Mouse (Mus musculus): ENCODE measurements around the gene Ap3m1. TPM values are rescaled to one million over a fixed set of nuclear protein-coding genes. Genes with fewer than 3 reads are reported as not detected.

Ap3m1 gene
- 209 TPM for polyA plus RNA-seq (2014; fragmentation: Illumina TruSeq; extraction: RNeasy Lipid Tissue Mini Kit (QIAGEN cat#74804); ENCODE audit: low replicate concordance)

GRCm38 (mm10) chr14:21052112-21052780, at the start of gene Ap3m1, which contains the start of gene Adk:
Ap3m1 (minus strand) TSS chr14:21052508.
Adk (plus strand) TSS chr14:21052574.

Other genes starting within 250 kb of the Ap3m1 start
- gene Plau, start 215.8 kb downstream of the Ap3m1 start, polyA plus RNA-seq (2014; fragmentation: Illumina TruSeq; extraction: RNeasy Lipid Tissue Mini Kit (QIAGEN cat#74804); ENCODE audit: low replicate concordance) = 7.6 TPM
- 72.4 TPM for gene Vcl, start 123.1 kb downstream of the Ap3m1 start, polyA plus RNA-seq (2014; fragmentation: Illumina TruSeq; extraction: RNeasy Lipid Tissue Mini Kit (QIAGEN cat#74804); ENCODE audit: low replicate concordance)
- gene Adk, start 66 bp upstream of the Ap3m1 start, polyA plus RNA-seq (2014; fragmentation: Illumina TruSeq; extraction: RNeasy Lipid Tissue Mini Kit (QIAGEN cat#74804); ENCODE audit: low replicate concordance) = 204 TPM